Mouse (Mus musculus) liver, embryonic 14.5 days (tissue): Measurements from ENCODE around the gene Fmo6. TPM values are rescaled to one million over a fixed set of nuclear protein-coding genes. Genes with fewer than 3 reads are reported as not detected.

Source experiments
- ATAC-seq: fragments of 200-750 bp; cut with Nextera tagmentation; 2 replicates; pipeline ENCODE4 v1.8.0; 2017; ENCODE audit warnings: moderate number of reproducible peaks, mild to moderate bottlenecking, moderate library complexity; ENCODE audit not compliant: insufficient read depth
- DNase-seq, 3 experiments: peaks; one replicate each; pipeline ENCODE4 v3.0.0-alpha.2; 2012 to 2013; ENCODE audit warnings: low read depth in 3 of 3, low spot score in 3 of 3
- H3K27ac ChIP-seq: fragments of 300-500 bp; sonication (generic); 2 replicates; pipeline ENCODE4 v1.5.1; 2014; ENCODE audit warnings: moderate library complexity, mild to moderate bottlenecking, control low read depth, inconsistent platforms
- H3K27me3 ChIP-seq: fragments of 300-500 bp; sonication (generic); 2 replicates; pipeline ENCODE4 v1.6.1; 2014; ENCODE audit warnings: mild to moderate bottlenecking, low read length, moderate library complexity; ENCODE audit not compliant: control insufficient read depth, insufficient read depth
- H3K36me3 ChIP-seq: fragments of 300-500 bp; sonication (generic); replicated peaks from 2 replicates; pipeline ENCODE4 v1.6.1; 2014; ENCODE audit warnings: low read depth; ENCODE audit not compliant: control insufficient read depth, insufficient read depth
- H3K4me1 ChIP-seq, 2 experiments: fragments of 200-500 bp in 1 of 2; fragments of 300-500 bp in 1 of 2; sonication (generic) in 1 of 2; replicated peaks; 2 replicates each; pipeline ENCODE4 v1.6.1; 2012 to 2014; ENCODE audit warnings: antibody characterized with exemption in 1 of 2, inconsistent platforms in 1 of 2, low read length in 1 of 2; ENCODE audit not compliant: control insufficient read depth in 2 of 2, insufficient read depth in 2 of 2
- H3K4me2 ChIP-seq: fragments of 300-500 bp; sonication (generic); 2 replicates; pipeline ENCODE4 v1.6.1; 2014; ENCODE audit warnings: low read depth, mild to moderate bottlenecking, control low read depth, moderate library complexity
- H3K4me3 ChIP-seq, 2 experiments: fragments of 200-500 bp in 1 of 2; fragments of 300-500 bp in 1 of 2; sonication (generic) in 1 of 2; 2 replicates each; pipeline ENCODE4 v1.5.1; 2012 to 2014; ENCODE audit warnings: low read depth in 2 of 2, low read length in 2 of 2, mild to moderate bottlenecking in 2 of 2, control low read depth in 1 of 2, inconsistent platforms in 1 of 2, moderate library complexity in 1 of 2; ENCODE audit not compliant: insufficient read depth in 1 of 2
- H3K9ac ChIP-seq: fragments of 300-500 bp; sonication (generic); replicated peaks from 2 replicates; pipeline ENCODE4 v1.6.1; 2014; ENCODE audit warnings: mild to moderate bottlenecking, control low read depth, moderate library complexity
- H3K9me3 ChIP-seq: fragments of 300-500 bp; sonication (generic); 2 replicates; pipeline ENCODE4 v1.6.1; 2016; ENCODE audit warnings: low read length, mixed read lengths; ENCODE audit not compliant: control insufficient read depth
- CTCF ChIP-seq: IDR thresholded peaks from 2 replicates; pipeline ENCODE4 v1.5.1; 2016; ENCODE audit warnings: antibody characterized with exemption, low read depth, control low read depth
- EP300 ChIP-seq: IDR thresholded peaks from 2 replicates; pipeline ENCODE4 v1.6.1; 2016; ENCODE audit warnings: antibody characterized with exemption, low read depth
- WGBS: fragments of 180-500 bp; shearing (Covaris S2); extraction: QIAGEN DNeasy Blood & Tissue Kit; methylation state at CpG from one replicate; pipeline ENCODE4 v1.1.7; 2014; ENCODE audit not compliant: insufficient replicate concordance; 5-methylcytosine and 5-hydroxymethylcytosine counted together
- polyA plus RNA-seq, 2 experiments: library from polyadenylated mRNA; depleted of rRNA in 1 of 2; stranded (reverse) in 1 of 2; unstranded in 1 of 2; fragments of >200 nt; fragmentation: Nextera tagmentation in 1 of 2; extraction: Ambion mirVana in 1 of 2; gene quantifications; 2 replicates each; pipeline versions ENCODE4 v1.2.1 to v1.2.3; 2012 to 2014

Fmo6 gene
- polyA plus RNA-seq, 2 experiments: not detected

DNA sequence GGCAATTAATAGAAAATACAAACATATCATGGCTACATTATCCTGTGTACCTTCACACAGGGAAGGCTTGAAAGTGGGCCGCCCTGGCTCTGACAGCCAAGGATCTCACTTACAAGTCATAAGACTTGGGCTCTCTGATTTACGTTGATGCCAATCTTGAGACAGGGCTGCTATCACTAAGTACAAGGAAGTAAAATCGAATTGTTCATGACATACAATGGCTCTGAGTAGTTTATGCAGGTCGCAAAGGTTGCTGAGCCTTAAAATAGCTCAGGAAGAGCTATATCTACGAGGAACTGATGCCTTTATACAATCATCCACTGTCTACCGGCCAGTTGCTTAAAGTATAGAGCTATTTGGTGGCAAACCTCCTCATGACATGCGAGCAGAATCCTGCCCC is 66.3 kb downstream of the Fmo6 start:
- no peaks in the 10 kb centered on the region for H3K9me3 ChIP-seq
- H3K9ac ChIP-seq: no peak overlapping the region
- TF ChIP-seq CTCF (no peak), EP300 (no peak)
- H3K4me2 ChIP-seq: no peak overlapping the region
- no peak overlapping the region for H3K4me3 ChIP-seq
- no peak for DNase-seq
- WGBS: 55% methylated on average over 7 of the region's 7 CpGs
- H3K36me3 ChIP-seq: no peaks in the 10 kb centered on the region
- no peak overlapping the region for H3K27ac ChIP-seq
- H3K27me3 ChIP-seq: no peaks in the 10 kb centered on the region
- H3K4me1 ChIP-seq: peaks cover 0 to 11% of the 10 kb centered on the region in 2 experiments; a peak in 2 of 4 replicates
- no peak for ATAC-seq

DNA sequence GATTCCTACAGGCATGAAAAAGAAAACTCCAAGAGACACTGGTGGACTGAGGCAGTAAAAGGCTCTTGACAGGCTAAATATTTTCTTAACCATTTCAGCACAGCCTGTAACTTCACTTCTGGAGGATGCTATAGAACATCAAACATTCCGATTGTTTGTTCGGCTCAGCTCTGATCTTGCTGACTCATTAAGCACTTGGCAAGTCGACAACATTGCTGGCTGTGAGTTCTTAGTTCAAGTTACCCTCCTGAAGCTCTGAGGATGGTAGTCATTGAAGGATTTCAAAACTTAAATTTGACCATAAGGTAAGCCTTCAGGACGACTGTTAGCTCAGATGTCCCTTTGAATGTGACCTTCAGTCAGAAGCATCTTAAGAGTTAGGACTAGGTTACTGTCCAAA is 69.9 kb downstream of the Fmo6 start:
- Histone ChIP-seq H3K27me3 (no peaks in the 10 kb centered on the region), H3K4me3 (no peak overlapping the region), H3K36me3 (no peaks in the 10 kb centered on the region), H3K4me2 (no peak overlapping the region), H3K9ac (no peak overlapping the region), H3K9me3 (no peaks in the 10 kb centered on the region), H3K27ac (no peak overlapping the region), H3K4me1 (peaks cover 0 to 14% of the 10 kb centered on the region in 2 experiments; a peak in 2 of 4 replicates)
- TF ChIP-seq EP300 (no peak), CTCF (no peak)
- no peak for DNase-seq
- 56% methylated on average over 4 of the region's 4 CpGs for WGBS
- no peak for ATAC-seq

Other genes starting within 250 kb of the Fmo6 start
- gene Prrc2c, start 197.0 kb downstream of the Fmo6 start, polyA plus RNA-seq (2012; rRNA removed): 10.6 and 12.9 TPM in 2 replicates
- gene Prrc2c, start 197.0 kb downstream of the Fmo6 start, polyA plus RNA-seq (2014; fragmentation: Nextera tagmentation; extraction: Ambion mirVana): 34.3 and 34.8 TPM in 2 replicates
- 2.2 and 3.0 TPM in 2 replicates for gene Fmo4, start 123.5 kb downstream of the Fmo6 start, polyA plus RNA-seq (2012; rRNA removed)
- gene Fmo4, start 123.5 kb downstream of the Fmo6 start, polyA plus RNA-seq (2014; fragmentation: Nextera tagmentation; extraction: Ambion mirVana): 2.0 and 3.2 TPM in 2 replicates
- gene Fmo1, start 70.9 kb downstream of the Fmo6 start, polyA plus RNA-seq (2012; rRNA removed): 11.4 and 13.7 TPM in 2 replicates
- 13.6 and 14.4 TPM in 2 replicates for gene Fmo1, start 70.9 kb downstream of the Fmo6 start, polyA plus RNA-seq (2014; fragmentation: Nextera tagmentation; extraction: Ambion mirVana)
- gene Fmo2, start 38.8 kb downstream of the Fmo6 start, polyA plus RNA-seq (2012; rRNA removed): 0.02 and 0.08 TPM in 2 replicates
- 0.27 TPM in 1 of 2 replicates, not detected in the other for gene Fmo2, start 38.8 kb downstream of the Fmo6 start, polyA plus RNA-seq (2014; fragmentation: Nextera tagmentation; extraction: Ambion mirVana)
- gene Fmo3, start 47.0 kb upstream of the Fmo6 start, polyA plus RNA-seq (2012; rRNA removed): not detected in 2 replicates
- gene Fmo3, start 47.0 kb upstream of the Fmo6 start, polyA plus RNA-seq (2014; fragmentation: Nextera tagmentation; extraction: Ambion mirVana): not detected in 2 replicates
- gene Mroh9, start 148.2 kb upstream of the Fmo6 start, polyA plus RNA-seq (2012; rRNA removed): not detected in 2 replicates
- gene Mroh9, start 148.2 kb upstream of the Fmo6 start, polyA plus RNA-seq (2014; fragmentation: Nextera tagmentation; extraction: Ambion mirVana): not detected in 2 replicates